Mouse (Mus musculus) thymus, adult 2 months (tissue): Measurements from ENCODE around the gene Eml3. TPM values are rescaled to one million over a fixed set of nuclear protein-coding genes. Genes with fewer than 3 reads are reported as not detected.

Source experiments
- DNase-seq: peaks from one replicate; pipeline ENCODE4 v3.0.0; 2021
- H3K27ac ChIP-seq: fragments of 200-500 bp; 2 replicates; pipeline ENCODE4 v1.5.1; 2012; ENCODE audit warnings: low read length, control low read depth; ENCODE audit not compliant: control insufficient read depth, insufficient read depth
- H3K27me3 ChIP-seq: fragments of 200-500 bp; 2 replicates; pipeline ENCODE4 v1.6.1; 2012; ENCODE audit warnings: mild to moderate bottlenecking, low read length, moderate library complexity, mixed read lengths; ENCODE audit not compliant: control insufficient read depth, insufficient read depth
- H3K36me3 ChIP-seq: fragments of 200-500 bp; 2 replicates; pipeline ENCODE4 v1.6.1; 2012; ENCODE audit warnings: mild to moderate bottlenecking, low read length, moderate library complexity; ENCODE audit not compliant: control insufficient read depth, insufficient read depth
- H3K4me1 ChIP-seq: fragments of 200-500 bp; replicated peaks from 2 replicates; pipeline ENCODE4 v1.6.1; 2012; ENCODE audit warnings: low read length; ENCODE audit not compliant: control insufficient read depth, insufficient read depth
- H3K4me3 ChIP-seq: fragments of 200-500 bp; 2 replicates; pipeline ENCODE4 v1.5.1; 2012; ENCODE audit warnings: mild to moderate bottlenecking, low read length, control low read depth, moderate library complexity; ENCODE audit not compliant: control insufficient read depth, insufficient read depth
- CTCF ChIP-seq: fragments of 200-500 bp; IDR thresholded peaks from 2 replicates; pipeline ENCODE4 v1.5.1; 2012; ENCODE audit warnings: mild to moderate bottlenecking, control low read depth, low read length, moderate library complexity, borderline replicate concordance; ENCODE audit not compliant: control insufficient read depth, poor library complexity, insufficient read depth; ENCODE audit errors: extremely low read depth
- POLR2A ChIP-seq: fragments of 200-500 bp; IDR thresholded peaks from 2 replicates; pipeline ENCODE4 v1.6.1; 2012; ENCODE audit warnings: mild to moderate bottlenecking, low read length, control low read depth, moderate library complexity; ENCODE audit not compliant: control insufficient read depth, poor library complexity, insufficient read depth; ENCODE audit errors: extremely low read depth
- WGBS: fragments of 180-500 bp; shearing (Covaris S2); methylation state at CpG from one replicate; pipeline ENCODE4 v1.1.7; 2018; 5-methylcytosine and 5-hydroxymethylcytosine counted together
- polyA plus RNA-seq: library from polyadenylated mRNA; depleted of rRNA; stranded (reverse); fragments of >200 nt; gene quantifications from 2 replicates; pipeline ENCODE4 v1.2.3, GENCODE M21; 2012

The Eml3 gene
- polyA plus RNA-seq, 1 experiment: 72.3 TPM

- H3K36me3 ChIP-seq: peaks cover 21% of the 10 kb centered on the region
- no peak for DNase-seq
- WGBS: 70% methylated on average over 10 of the region's 10 CpGs
- peak overlapping the region; percentile 35 for H3K4me3 ChIP-seq
- peaks cover 21% of the 10 kb centered on the region for H3K4me1 ChIP-seq
- no peaks in the 10 kb centered on the region for H3K27me3 ChIP-seq
- peak overlapping the region; percentile 64 for H3K27ac ChIP-seq
- no peak for TF ChIP-seq POLR2A
- TF ChIP-seq CTCF: no peak
These were observed 11.8 kb downstream of the Eml3 start for GRCm38 (mm10) chr19:8941136-8941514.

- H3K27ac ChIP-seq: peak within 1 kb of the TSS; percentile 84
- H3K36me3 ChIP-seq: peaks cover 21% of the 10 kb centered on the region
These were observed 12.3 kb downstream of the Eml3 start, which contains the start of gene Mta2 for GRCm38 (mm10) chr19:8941515-8942217. TSS of gene Mta2 (plus strand) at chr19:8941875.

GRCm38 (mm10) chr19:8942276-8942964 lies 13.1 kb downstream of the Eml3 start:
- no peak for DNase-seq
- Histone ChIP-seq H3K27me3 (no peaks in the 10 kb centered on the region), H3K27ac (peak overlapping the region; percentile 84), H3K4me1 (peaks cover 21% of the 10 kb centered on the region), H3K36me3 (peaks cover 28% of the 10 kb centered on the region), H3K4me3 (peak overlapping the region; percentile 72)
- under 1% methylated on average over 46 of the region's 46 CpGs for WGBS
- TF ChIP-seq POLR2A: no peak
- no peak for TF ChIP-seq CTCF

More at GRCm38 (mm10) chr19:8941515-8942217, 12.3 kb downstream of the Eml3 start, which contains the start of gene Mta2:
- DNase-seq: peak; percentile 98
- peaks cover 21% of the 10 kb centered on the region for H3K4me1 ChIP-seq
- peak within 1 kb of the TSS; percentile 72 for H3K4me3 ChIP-seq
- no peaks in the 10 kb centered on the region for H3K27me3 ChIP-seq
- 0 out of 2 replicates have a peak, but pooled peaks have one; percentile 35 for TF ChIP-seq CTCF
- peak; percentile 79; the same call in 1 of the 2 replicates for TF ChIP-seq POLR2A
- WGBS: under 1% methylated on average over 64 of the region's 64 CpGs

- peak overlapping the region; percentile 84 for H3K27ac ChIP-seq
- H3K27me3 ChIP-seq: no peaks in the 10 kb centered on the region
- no peak for DNase-seq
- peaks cover 21% of the 10 kb centered on the region for H3K4me1 ChIP-seq
- no peak for TF ChIP-seq POLR2A
- no peak for TF ChIP-seq CTCF
- peak overlapping the region; percentile 72 for H3K4me3 ChIP-seq
- 37% methylated on average over 2 of the region's 2 CpGs for WGBS
- H3K36me3 ChIP-seq: peaks cover 34% of the 10 kb centered on the region
These were observed 13.7 kb downstream of the Eml3 start for GRCm38 (mm10) chr19:8943047-8943446.

GRCm38 (mm10) chr19:8944062-8944461 lies 14.7 kb downstream of the Eml3 start:
- TF ChIP-seq CTCF: no peak
- no peak for TF ChIP-seq POLR2A
- peaks cover 21% of the 10 kb centered on the region for H3K4me1 ChIP-seq
- DNase-seq: no peak
- H3K27ac ChIP-seq: peak overlapping the region; percentile 35; the same call in 1 of the 2 replicates
- 8% methylated on average over 5 of the region's 5 CpGs for WGBS
- H3K36me3 ChIP-seq: peaks cover 44% of the 10 kb centered on the region
- H3K27me3 ChIP-seq: no peaks in the 10 kb centered on the region
- H3K4me3 ChIP-seq: peak overlapping the region; percentile 25

GRCm38 (mm10) chr19:8944750-8945149 lies 15.4 kb downstream of the Eml3 start:
- no peak overlapping the region for H3K4me3 ChIP-seq
- H3K27me3 ChIP-seq: no peaks in the 10 kb centered on the region
- H3K36me3 ChIP-seq: peaks cover 49% of the 10 kb centered on the region
- WGBS: 6% methylated on average over 5 of the region's 5 CpGs
- TF ChIP-seq CTCF: no peak
- TF ChIP-seq POLR2A: no peak
- H3K4me1 ChIP-seq: peaks cover 21% of the 10 kb centered on the region
- peak; percentile 65 for DNase-seq
- no peak overlapping the region for H3K27ac ChIP-seq
